Mouse (Mus musculus): ENCODE measurements at regions not wholly inside any gene's neighbourhood (a gene's known extent, or its start where the extent isn't known, plus 50 kb on each side); places are given as distances from the start of the nearest gene placed in this dataset.

DNA sequence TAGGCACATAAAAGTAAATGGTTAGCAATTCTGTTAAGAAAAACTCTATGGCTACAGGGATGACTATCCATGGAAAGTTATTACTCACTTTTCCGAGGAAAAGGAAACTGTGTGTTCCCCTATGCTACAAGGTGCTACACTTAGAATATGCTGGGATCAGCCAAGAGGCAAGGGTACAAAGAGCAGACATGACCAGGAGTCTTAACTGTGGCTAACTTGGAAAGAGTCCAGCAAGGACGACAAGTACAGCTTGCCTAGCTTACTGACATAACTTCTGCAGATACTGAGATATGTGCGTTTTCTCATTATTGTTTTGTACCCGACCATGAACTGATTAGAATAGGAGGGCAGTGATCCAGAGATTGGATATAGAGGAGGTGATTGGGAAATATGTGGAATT is 296.4 kb downstream of the Gm16223 start:
- Histone ChIP-seq H3K27ac (no peak overlapping the region), H3K4me1 (ENCODE audit: insufficient read depth, low read length) (no peaks in the 10 kb centered on the region), H3K9ac (replicated peaks; ENCODE audit: low read length) (no peak overlapping the region), H3K4me2 (ENCODE audit: low read depth, low read length) (no peak overlapping the region), H3K36me3 (ENCODE audit: insufficient read depth, low read length) (no peaks in the 10 kb centered on the region), H3K9me3 (ENCODE audit: low read length) (no peaks in the 10 kb centered on the region), H3K27me3 (ENCODE audit: insufficient read depth, low read length) (no peaks in the 10 kb centered on the region), H3K4me3 (ENCODE audit: low read length) (no peak overlapping the region)
- 73% methylated on average over 4 of the region's 4 CpGs for WGBS
- ATAC-seq (no peak), DNase-seq (ENCODE audit: low spot score) (no peak)
- no peak for TF ChIP-seq CTCF (IDR thresholded peaks at IDR 0.05; ENCODE audit: low read depth)

DNA sequence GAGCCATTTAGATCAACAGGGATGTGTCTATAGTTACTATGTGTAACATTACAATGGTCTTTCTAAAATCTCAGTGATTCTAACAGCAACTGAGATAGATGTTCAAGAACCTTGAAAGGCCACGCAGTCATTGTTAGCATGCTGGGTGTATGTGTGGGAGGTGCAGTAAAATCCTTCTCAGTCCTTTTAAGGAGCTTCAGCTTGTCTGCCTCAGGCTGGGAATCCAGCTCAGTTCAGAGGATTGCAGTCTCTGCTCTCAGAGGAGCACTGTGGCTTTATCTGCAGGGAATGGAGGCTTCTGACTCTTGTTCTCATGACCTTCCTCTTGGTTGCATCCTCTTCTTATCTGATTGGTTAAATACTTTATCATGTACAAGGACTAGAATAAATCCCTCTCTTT is 320.2 kb downstream of the Gm16223 start:
- ATAC-seq (no peak), DNase-seq (ENCODE audit: low spot score) (no peak)
- no peak overlapping the region for H3K4me3 ChIP-seq (ENCODE audit: low read length)
- H3K4me1 ChIP-seq (ENCODE audit: insufficient read depth, low read length): no peaks in the 10 kb centered on the region
- H3K27ac ChIP-seq: no peak overlapping the region
- H3K36me3 ChIP-seq (ENCODE audit: insufficient read depth, low read length): no peaks in the 10 kb centered on the region
- 83% methylated on average over 1 of the region's 1 CpGs for WGBS
- no peak for TF ChIP-seq CTCF (IDR thresholded peaks at IDR 0.05; ENCODE audit: low read depth)
- H3K27me3 ChIP-seq (ENCODE audit: insufficient read depth, low read length): no peaks in the 10 kb centered on the region
- H3K4me2 ChIP-seq (ENCODE audit: low read depth, low read length): no peak overlapping the region
- no peaks in the 10 kb centered on the region for H3K9me3 ChIP-seq (ENCODE audit: low read length)
- no peak overlapping the region for H3K9ac ChIP-seq (replicated peaks; ENCODE audit: low read length)

DNA sequence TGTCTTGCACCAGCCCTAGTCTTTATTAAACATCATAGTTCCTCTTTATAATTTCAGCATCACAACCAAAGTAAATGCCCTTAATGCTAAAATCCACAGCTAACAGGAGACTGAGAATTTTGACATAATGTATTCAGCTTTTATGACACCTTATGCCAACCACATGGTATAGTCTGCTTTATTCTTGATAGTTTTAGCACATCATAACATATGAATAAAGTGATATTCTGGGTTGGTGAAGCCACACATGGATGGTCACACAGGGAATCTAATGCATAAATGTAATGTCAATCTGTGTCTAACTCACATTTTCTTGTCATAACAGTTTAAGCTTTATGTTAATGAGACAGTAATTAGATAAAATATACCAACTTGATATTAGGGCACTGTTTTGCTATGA is 328.9 kb downstream of the Gm16223 start:
- Histone ChIP-seq H3K4me1 (ENCODE audit: insufficient read depth, low read length) (no peaks in the 10 kb centered on the region), H3K4me2 (ENCODE audit: low read depth, low read length) (no peak overlapping the region), H3K9me3 (ENCODE audit: low read length) (no peaks in the 10 kb centered on the region), H3K27ac (no peak overlapping the region), H3K27me3 (ENCODE audit: insufficient read depth, low read length) (no peaks in the 10 kb centered on the region), H3K9ac (replicated peaks; ENCODE audit: low read length) (no peak overlapping the region), H3K4me3 (ENCODE audit: low read length) (no peak overlapping the region), H3K36me3 (ENCODE audit: insufficient read depth, low read length) (no peaks in the 10 kb centered on the region)
- ATAC-seq (no peak), DNase-seq (ENCODE audit: low spot score) (no peak)
- TF ChIP-seq CTCF (IDR thresholded peaks at IDR 0.05; ENCODE audit: low read depth): no peak

DNA sequence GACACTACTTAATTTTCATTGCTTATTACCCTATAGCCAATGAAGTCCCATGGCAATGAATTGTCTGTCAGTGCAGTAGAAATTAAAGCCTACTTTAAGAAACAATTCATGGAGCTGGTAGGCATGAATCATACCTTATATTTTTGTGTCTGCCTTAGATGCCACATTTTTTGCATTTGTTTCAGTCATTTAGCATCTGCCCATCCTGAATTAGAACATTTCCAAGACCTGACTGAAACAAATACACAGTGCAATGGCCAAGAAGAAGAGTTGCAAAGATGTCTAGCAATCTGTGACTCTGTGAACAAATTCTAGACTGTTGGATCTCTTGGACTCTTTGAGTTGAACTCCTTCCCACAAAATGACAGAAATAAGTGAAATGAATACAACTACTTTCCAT is 342.2 kb downstream of the Gm16223 start:
- Histone ChIP-seq H3K4me3 (ENCODE audit: low read length) (no peak overlapping the region), H3K27me3 (ENCODE audit: insufficient read depth, low read length) (no peaks in the 10 kb centered on the region), H3K4me1 (ENCODE audit: insufficient read depth, low read length) (no peaks in the 10 kb centered on the region), H3K9ac (replicated peaks; ENCODE audit: low read length) (no peak overlapping the region), H3K36me3 (ENCODE audit: insufficient read depth, low read length) (no peaks in the 10 kb centered on the region), H3K4me2 (ENCODE audit: low read depth, low read length) (no peak overlapping the region), H3K9me3 (ENCODE audit: low read length) (no peaks in the 10 kb centered on the region), H3K27ac (no peak overlapping the region)
- ATAC-seq: no peak
- no peak for DNase-seq (ENCODE audit: low spot score)
- no peak for TF ChIP-seq CTCF (IDR thresholded peaks at IDR 0.05; ENCODE audit: low read depth)

DNA sequence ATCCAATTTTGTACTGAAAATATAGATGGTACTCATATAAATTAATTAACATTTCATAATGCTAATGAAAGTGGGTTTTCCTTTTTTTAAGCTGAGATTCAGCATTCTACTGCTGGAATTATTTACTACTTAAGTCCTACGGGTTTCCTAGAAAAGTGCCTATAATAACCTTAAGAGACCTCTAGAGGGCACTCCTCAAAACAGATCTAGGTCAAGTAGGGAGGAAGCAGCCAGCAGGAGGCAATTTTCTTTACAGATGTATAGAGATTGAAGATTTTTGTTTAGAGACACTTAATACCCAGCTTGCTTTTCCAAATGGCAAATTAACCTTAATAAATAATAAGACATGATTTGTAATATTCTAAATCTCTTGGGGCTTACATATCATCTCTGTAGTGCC is 344.5 kb downstream of the Gm16223 start:
- no peak overlapping the region for H3K4me2 ChIP-seq (ENCODE audit: low read depth, low read length)
- WGBS: 16% methylated on average over 1 of the region's 1 CpGs
- DNase-seq (ENCODE audit: low spot score): peak; percentile 77
- no peak overlapping the region for H3K27ac ChIP-seq
- no peak for ATAC-seq
- H3K36me3 ChIP-seq (ENCODE audit: insufficient read depth, low read length): no peaks in the 10 kb centered on the region
- no peak overlapping the region for H3K4me3 ChIP-seq (ENCODE audit: low read length)
- H3K4me1 ChIP-seq (ENCODE audit: insufficient read depth, low read length): no peaks in the 10 kb centered on the region
- H3K9me3 ChIP-seq (ENCODE audit: low read length): no peaks in the 10 kb centered on the region
- H3K27me3 ChIP-seq (ENCODE audit: insufficient read depth, low read length): no peaks in the 10 kb centered on the region
- no peak overlapping the region for H3K9ac ChIP-seq (replicated peaks; ENCODE audit: low read length)
- peak; percentile 61 for TF ChIP-seq CTCF (IDR thresholded peaks at IDR 0.05; ENCODE audit: low read depth)

DNA sequence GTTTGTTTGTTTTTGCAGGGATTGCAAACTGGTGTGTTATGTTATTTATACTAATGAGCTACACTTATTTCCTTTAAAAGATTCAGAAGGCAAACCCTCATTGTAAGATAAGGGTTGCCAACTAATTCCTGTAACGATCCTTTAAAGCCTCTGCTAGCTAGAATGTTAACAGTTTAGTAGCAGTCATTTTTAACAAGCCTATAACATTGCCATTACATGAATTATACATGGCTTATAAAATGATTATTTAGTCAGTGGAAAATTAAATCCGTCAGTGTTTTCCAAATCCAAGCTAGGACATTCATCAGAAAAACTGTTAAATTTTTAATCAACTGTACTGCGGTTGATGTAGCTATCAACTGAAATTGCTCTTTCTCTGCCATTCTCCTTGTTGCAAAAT is 358.1 kb downstream of the Gm16223 start:
- no peak for TF ChIP-seq CTCF (IDR thresholded peaks at IDR 0.05; ENCODE audit: low read depth)
- 70% methylated on average over 3 of the region's 3 CpGs for WGBS
- Histone ChIP-seq H3K27me3 (ENCODE audit: insufficient read depth, low read length) (no peaks in the 10 kb centered on the region), H3K9ac (replicated peaks; ENCODE audit: low read length) (no peak overlapping the region), H3K4me3 (ENCODE audit: low read length) (no peak overlapping the region), H3K9me3 (ENCODE audit: low read length) (no peaks in the 10 kb centered on the region), H3K4me2 (ENCODE audit: low read depth, low read length) (no peak overlapping the region), H3K36me3 (ENCODE audit: insufficient read depth, low read length) (no peaks in the 10 kb centered on the region), H3K27ac (no peak overlapping the region), H3K4me1 (ENCODE audit: insufficient read depth, low read length) (no peaks in the 10 kb centered on the region)
- ATAC-seq (no peak), DNase-seq (ENCODE audit: low spot score) (peak; percentile 3)

DNA sequence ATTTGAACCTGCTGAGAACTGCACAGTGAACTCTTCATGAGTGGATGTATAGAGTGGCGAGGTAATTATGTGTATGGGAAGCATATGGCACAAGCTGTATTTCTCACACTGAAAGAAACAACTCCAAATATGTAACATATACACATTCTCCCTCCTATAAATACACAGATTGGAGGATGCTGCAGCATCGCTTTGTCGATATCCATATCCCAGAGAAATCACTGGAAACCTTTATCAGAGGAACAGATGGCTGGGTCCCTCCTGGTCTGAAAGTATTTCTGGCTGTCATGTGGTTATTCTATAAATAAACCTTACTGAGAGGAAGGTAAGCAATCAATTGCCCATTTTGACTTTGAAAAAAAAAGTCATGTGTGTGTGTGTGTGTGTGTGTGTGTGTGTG is 365.4 kb downstream of the Gm16223 start:
- 65% methylated on average over 3 of the region's 3 CpGs for WGBS
- DNase-seq (ENCODE audit: low spot score) (peak; percentile 11), ATAC-seq (peak; percentile 43; the same call in 1 of the 2 replicates)

More for the DNA sequence above, 365.4 kb downstream of the Gm16223 start:
- no peak overlapping the region for H3K9ac ChIP-seq (replicated peaks; ENCODE audit: low read length)
- no peaks in the 10 kb centered on the region for H3K36me3 ChIP-seq (ENCODE audit: insufficient read depth, low read length)
- H3K4me1 ChIP-seq (ENCODE audit: insufficient read depth, low read length): no peaks in the 10 kb centered on the region
- no peak overlapping the region for H3K4me2 ChIP-seq (ENCODE audit: low read depth, low read length)
- no peaks in the 10 kb centered on the region for H3K9me3 ChIP-seq (ENCODE audit: low read length)
- H3K27ac ChIP-seq: peak overlapping the region; percentile 17; the same call in 1 of the 2 replicates
- no peak overlapping the region for H3K4me3 ChIP-seq (ENCODE audit: low read length)
- no peaks in the 10 kb centered on the region for H3K27me3 ChIP-seq (ENCODE audit: insufficient read depth, low read length)
- no peak for TF ChIP-seq CTCF (IDR thresholded peaks at IDR 0.05; ENCODE audit: low read depth)
